Mouse (Mus musculus) hindbrain, postnatal 0 days (tissue): Measurements from ENCODE around the gene Mafk. TPM values are rescaled to one million over a fixed set of nuclear protein-coding genes. Genes with fewer than 3 reads are reported as not detected.

Experiments used
- ATAC-seq: fragments of 200-750 bp; cut with Nextera tagmentation; 2 replicates; pipeline ENCODE4 v1.8.0; 2017; ENCODE audit warnings: mild to moderate bottlenecking, moderate TSS enrichment, moderate library complexity
- DNase-seq: peaks from one replicate; pipeline ENCODE4 v3.0.0-alpha.2; 2015; ENCODE audit warnings: low spot score
- H3K27ac ChIP-seq: fragments of 300-500 bp; sonication (generic); 2 replicates; pipeline ENCODE4 v1.5.1; 2014; ENCODE audit warnings: mild to moderate bottlenecking
- H3K27me3 ChIP-seq: fragments of 300-500 bp; sonication (generic); 2 replicates; pipeline ENCODE4 v1.6.1; 2014; ENCODE audit warnings: low read length, mixed read lengths; ENCODE audit not compliant: insufficient read depth
- H3K36me3 ChIP-seq: fragments of 300-500 bp; sonication (generic); 2 replicates; pipeline ENCODE4 v1.6.1; 2014; ENCODE audit warnings: low read length, mixed read lengths; ENCODE audit not compliant: insufficient read depth
- H3K4me1 ChIP-seq: fragments of 300-500 bp; sonication (generic); 2 replicates; pipeline ENCODE4 v1.6.1; 2014; ENCODE audit warnings: antibody characterized with exemption, low read length, mixed read lengths; ENCODE audit not compliant: insufficient read depth
- H3K4me2 ChIP-seq: fragments of 300-500 bp; sonication (generic); 2 replicates; pipeline ENCODE4 v1.6.1; 2014; ENCODE audit warnings: low read depth, mild to moderate bottlenecking, low read length, moderate library complexity, mixed read lengths
- H3K4me3 ChIP-seq: fragments of 300-500 bp; sonication (generic); 2 replicates; pipeline ENCODE4 v1.5.1; 2014; ENCODE audit warnings: low read length
- H3K9ac ChIP-seq: fragments of 300-500 bp; sonication (generic); replicated peaks from 2 replicates; pipeline ENCODE4 v1.6.1; 2014; ENCODE audit warnings: mild to moderate bottlenecking, low read length, moderate library complexity, mixed read lengths
- H3K9me3 ChIP-seq: fragments of 300-500 bp; sonication (generic); 2 replicates; pipeline ENCODE4 v1.6.1; 2016; ENCODE audit warnings: low read length, mixed read lengths
- CTCF ChIP-seq: IDR thresholded peaks from 2 replicates; pipeline ENCODE4 v1.5.1; 2016; ENCODE audit warnings: antibody characterized with exemption, control low read depth, low read depth
- WGBS: fragments of 180-500 bp; shearing (Covaris S2); extraction: QIAGEN DNeasy Blood & Tissue Kit; methylation state at CpG from one replicate; pipeline ENCODE4 v1.1.7; 2014; 5-methylcytosine and 5-hydroxymethylcytosine counted together
- microRNA-seq, 2 experiments: library from miRNA; unstranded; fragments of <30 nt; microRNA quantifications; one replicate each; pipeline ENCODE4; 2016
- polyA plus RNA-seq: library from polyadenylated mRNA; unstranded; fragments of >200 nt; fragmentation: Nextera tagmentation; extraction: Ambion mirVana; gene quantifications from 2 replicates; pipeline ENCODE4 v1.2.1, GENCODE M21; 2015
- total RNA-seq: library from RNA; depleted of rRNA; stranded (reverse); fragments of >200 nt; gene quantifications from 2 replicates; pipeline ENCODE4 v1.2.3, GENCODE M21; 2014; rRNA removed

The Mafk gene
- total and polyA plus RNA-seq, 2 experiments from 2014 or later = 7.0 to 13.1 TPM

DNA sequence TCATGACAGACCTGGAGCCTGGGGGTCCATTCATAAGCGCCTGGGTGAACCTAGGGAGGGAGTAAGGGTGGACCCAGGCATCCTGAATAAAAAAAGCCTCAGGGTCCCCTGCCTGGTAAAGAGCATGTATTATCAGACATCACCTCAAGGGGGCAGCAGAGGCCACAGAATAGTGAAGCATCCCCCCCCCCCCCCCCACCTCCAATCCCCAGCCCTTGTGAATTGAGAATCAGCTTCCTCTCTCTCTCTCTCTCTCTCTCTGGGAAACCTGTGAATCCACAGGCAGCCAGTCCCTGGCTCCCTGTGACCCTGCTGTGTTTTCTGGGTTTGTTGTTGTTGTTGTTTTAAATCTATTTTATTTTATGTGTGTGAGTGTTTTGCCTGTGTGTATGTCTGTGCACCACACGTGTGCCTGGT, 47.2 kb downstream of the Mafk start:
- no peaks in the 10 kb centered on the region for H3K9me3 ChIP-seq
- no peaks in the 10 kb centered on the region for H3K4me1 ChIP-seq
- TF ChIP-seq CTCF = peak; percentile 62
- H3K27ac ChIP-seq = no peak overlapping the region
- no peak overlapping the region for H3K4me3 ChIP-seq
- no peaks in the 10 kb centered on the region for H3K36me3 ChIP-seq
- no peak overlapping the region for H3K9ac ChIP-seq
- WGBS = 5% methylated on average over 2 of the region's 2 CpGs
- DNase-seq = peak; percentile 86
- no peaks in the 10 kb centered on the region for H3K27me3 ChIP-seq
- ATAC-seq = peak; percentile 73; the same call in 1 of the 2 replicates
- H3K4me2 ChIP-seq = no peak overlapping the region

GRCm38 (mm10) chr5:139839142-139839541, 47.8 kb downstream of the Mafk start:
- 15% methylated on average over 3 of the region's 3 CpGs for WGBS
- Histone ChIP-seq H3K27me3 (no peaks in the 10 kb centered on the region), H3K4me2 (no peak overlapping the region), H3K4me3 (no peak overlapping the region), H3K9me3 (0 out of 2 replicates have a peak, but pooled peaks cover 2% of the 10 kb centered on the region), H3K36me3 (no peaks in the 10 kb centered on the region), H3K4me1 (no peaks in the 10 kb centered on the region), H3K9ac (no peak overlapping the region), H3K27ac (no peak overlapping the region)
- DNase-seq (no peak), ATAC-seq (no peak; the same call in 1 of the 2 replicates)
- no peak for TF ChIP-seq CTCF

DNA sequence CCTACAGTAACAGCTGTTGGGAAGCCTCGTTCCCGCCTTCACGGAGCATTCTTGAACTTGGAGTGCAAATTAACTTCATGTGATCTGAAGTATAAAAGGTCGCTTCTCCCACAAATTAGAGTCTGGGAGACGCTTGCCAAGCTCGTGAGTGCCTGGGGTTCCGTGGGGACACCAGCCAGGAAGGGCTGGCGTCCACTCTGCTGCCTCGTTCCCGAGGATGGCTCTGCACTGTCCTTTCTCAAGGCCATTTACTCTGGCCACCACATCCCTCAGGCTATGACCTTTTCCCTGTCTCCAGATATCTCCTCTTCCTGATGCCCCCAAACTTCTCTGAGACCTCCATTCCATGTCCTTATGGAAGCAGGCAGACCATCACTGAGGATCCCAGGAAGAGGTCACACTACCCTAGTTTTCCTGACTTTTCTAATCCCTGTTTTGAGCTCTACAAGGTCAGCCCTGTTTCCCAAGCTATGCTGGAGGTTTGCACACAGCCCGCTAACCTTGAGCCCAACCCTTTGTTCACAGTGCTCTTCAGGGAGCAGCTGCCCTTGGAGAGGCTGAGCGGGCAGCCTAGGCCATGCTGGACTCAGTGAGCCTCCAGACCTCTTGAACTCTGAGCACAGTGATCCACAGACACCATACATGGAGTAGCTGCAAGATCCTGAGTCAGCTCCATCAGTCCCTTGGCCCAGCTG, 58.5 kb downstream of the Mafk start:
- H3K9me3 ChIP-seq = no peaks in the 10 kb centered on the region
- H3K27me3 ChIP-seq = no peaks in the 10 kb centered on the region
- H3K27ac ChIP-seq = no peak overlapping the region
- no peak overlapping the region for H3K4me2 ChIP-seq
- WGBS = 54% methylated on average over 12 of the region's 12 CpGs
- no peaks in the 10 kb centered on the region for H3K4me1 ChIP-seq
- ATAC-seq (no peak), DNase-seq (peak; percentile 33)
- no peak for TF ChIP-seq CTCF
- H3K36me3 ChIP-seq = no peaks in the 10 kb centered on the region
- no peak overlapping the region for H3K9ac ChIP-seq
- H3K4me3 ChIP-seq = no peak overlapping the region

Small RNAs within 50 kb of the gene (microRNA-seq; reads per million reads assigned to microRNA genes)
- gene Mir7037 = 0 to 0.72 reads per million in 2 experiments

Other genes starting within 250 kb of the Mafk start
- 31.3 and 47.0 TPM in 2 replicates for gene Uncx, start 248.0 kb upstream of the Mafk start, total RNA-seq
- 30.6 and 34.6 TPM in 2 replicates for gene Uncx, start 248.0 kb upstream of the Mafk start, polyA plus RNA-seq
- gene Micall2, start 55.2 kb upstream of the Mafk start, total RNA-seq = 11.0 and 13.9 TPM in 2 replicates
- gene Micall2, start 55.2 kb upstream of the Mafk start, polyA plus RNA-seq = 8.8 and 10.7 TPM in 2 replicates
- 126 and 158 TPM in 2 replicates for gene Ints1, start 15.8 kb upstream of the Mafk start, total RNA-seq
- 23.2 and 24.3 TPM in 2 replicates for gene Ints1, start 15.8 kb upstream of the Mafk start, polyA plus RNA-seq
- gene Tmem184a, start 28.4 kb downstream of the Mafk start, total RNA-seq = 0.04 and 0.31 TPM in 2 replicates
- 0.06 and 0.08 TPM in 2 replicates for gene Tmem184a, start 28.4 kb downstream of the Mafk start, polyA plus RNA-seq
- gene Gm26938, start 34.9 kb downstream of the Mafk start, total RNA-seq = not detected in 2 replicates
- not detected in 2 replicates for gene Gm26938, start 34.9 kb downstream of the Mafk start, polyA plus RNA-seq
- 23.6 and 26.1 TPM in 2 replicates for gene Psmg3, start 35.4 kb downstream of the Mafk start, total RNA-seq
- 59.0 and 60.6 TPM in 2 replicates for gene Psmg3, start 35.4 kb downstream of the Mafk start, polyA plus RNA-seq
- gene Elfn1, start 116.4 kb downstream of the Mafk start, total RNA-seq = 26.0 and 45.1 TPM in 2 replicates
- 2.3 and 3.3 TPM in 2 replicates for gene Elfn1, start 116.4 kb downstream of the Mafk start, polyA plus RNA-seq